Mouse (Mus musculus): ENCODE results near the gene Snx22.

The Snx22 gene

DNA sequence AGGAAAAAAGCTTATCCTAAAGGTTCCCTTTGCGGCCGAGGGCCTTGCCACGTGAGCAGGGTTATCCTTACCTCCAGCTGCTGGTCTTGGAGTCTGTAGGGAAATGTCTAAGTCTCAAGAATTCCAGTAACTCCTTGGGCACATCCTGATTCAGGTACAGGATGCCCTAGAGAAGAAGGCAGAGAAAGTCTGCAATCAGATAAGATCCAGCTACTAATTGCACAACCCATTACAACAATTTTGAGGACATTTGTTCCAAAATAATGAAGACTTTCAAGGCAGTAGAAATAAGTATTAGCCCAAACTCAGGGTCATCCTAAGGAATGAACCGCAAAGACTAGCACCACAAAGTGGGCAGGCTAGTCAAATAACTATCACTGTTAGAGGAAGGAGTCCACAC, 1.5 kb downstream of the Snx22 start:
- DNase-seq, result no peak

DNA sequence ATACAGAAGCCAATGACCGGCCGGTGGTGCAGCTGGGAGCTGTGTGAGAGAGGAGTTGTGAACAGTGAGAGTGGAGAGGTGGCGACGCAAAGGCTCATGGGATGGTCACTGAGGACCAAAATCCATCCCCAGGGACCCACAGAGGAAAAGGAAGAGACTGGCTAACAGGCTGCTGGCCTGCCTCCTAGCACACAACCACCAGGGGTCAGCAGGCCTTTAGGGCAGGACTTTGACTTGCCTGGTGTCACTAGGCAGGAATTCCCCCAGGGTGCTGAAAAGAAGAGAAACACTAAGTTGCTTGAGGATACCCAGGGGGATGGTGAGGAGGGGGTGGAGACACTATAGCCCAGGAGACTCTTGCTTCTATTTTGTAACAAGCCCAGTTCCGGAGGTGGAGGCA, 2.0 kb downstream of the Snx22 start:
- no peak for DNase-seq

DNA sequence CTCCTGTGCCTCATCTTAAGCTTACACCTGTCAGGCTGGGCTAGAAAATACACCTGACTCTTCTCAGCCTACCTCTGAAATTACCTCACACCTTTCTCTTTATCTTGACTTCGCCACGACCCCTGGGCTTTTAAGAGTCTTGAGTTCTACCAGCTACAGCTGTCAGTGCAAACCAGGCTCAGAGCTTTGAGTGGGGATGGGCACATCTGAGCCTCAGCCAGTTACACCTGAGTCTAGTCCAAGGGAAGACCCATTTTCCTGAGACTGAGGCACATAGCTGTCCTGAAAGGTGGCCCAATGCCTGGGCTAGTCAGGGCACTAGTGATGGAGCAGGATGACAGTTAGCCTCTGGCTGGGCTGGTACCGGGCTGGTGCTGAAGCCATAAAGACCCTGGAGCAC, 2.7 kb downstream of the Snx22 start:
- no peak for DNase-seq

DNA sequence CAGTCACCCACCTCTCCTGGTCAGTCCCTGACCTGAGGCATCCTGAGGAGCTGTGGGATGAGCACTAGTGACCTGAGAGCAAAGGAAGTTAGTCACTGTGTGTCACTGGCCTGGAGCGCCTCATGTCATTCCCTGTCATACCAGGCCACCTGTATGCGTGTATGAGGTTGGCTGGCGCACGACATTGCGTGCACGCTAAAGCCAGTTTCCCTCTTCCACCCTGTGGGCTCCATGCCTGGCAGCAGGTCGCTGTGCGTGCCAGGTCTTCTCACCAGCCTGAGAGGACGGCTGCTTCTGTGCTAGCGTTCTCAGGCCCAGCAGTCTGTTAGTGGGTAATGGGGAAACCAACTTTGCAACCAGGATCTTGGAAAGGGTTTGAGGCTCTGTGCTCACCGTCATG, 5.2 kb downstream of the Snx22 start:
- DNase-seq, result no peak

DNA sequence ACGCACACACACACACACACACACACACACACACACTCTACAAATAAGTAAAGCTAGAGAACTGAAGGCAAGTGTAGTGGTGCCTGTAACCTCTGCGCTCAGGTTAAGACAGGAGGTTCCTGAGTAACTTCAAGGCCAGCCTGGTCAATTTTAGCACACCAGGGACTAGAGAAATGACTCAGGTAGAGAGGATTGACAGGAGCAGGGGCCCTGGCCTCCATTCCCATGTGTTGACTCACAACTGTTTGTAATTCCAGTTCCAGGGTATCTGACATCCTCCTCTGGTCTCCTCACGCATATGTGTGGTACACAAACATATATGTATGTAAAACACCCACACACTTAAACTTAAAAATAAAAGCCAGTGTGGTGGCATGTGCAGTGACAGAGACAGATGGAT, 6.1 kb downstream of the Snx22 start:
- DNase-seq, result no peak

DNA sequence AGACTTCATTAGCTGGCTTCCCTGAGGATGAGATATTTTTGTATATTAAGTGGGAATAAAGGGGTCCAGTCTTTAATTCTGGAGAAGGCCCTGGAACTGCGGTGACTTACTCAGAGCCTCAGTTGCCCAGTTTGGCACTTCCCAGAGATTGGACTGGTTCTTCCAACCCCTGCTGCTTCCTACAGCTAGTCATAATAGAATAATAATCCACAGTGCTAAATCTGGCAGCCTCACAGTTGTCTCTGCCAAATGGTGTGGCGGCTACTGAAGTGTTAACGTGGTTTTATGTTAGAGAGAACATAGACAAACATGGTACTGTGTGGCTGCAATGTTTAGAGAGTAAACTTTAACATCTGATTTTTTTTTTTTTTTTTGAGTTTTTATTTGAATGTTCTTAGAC, 7.9 kb downstream of the Snx22 start:
- no peak for DNase-seq

DNA sequence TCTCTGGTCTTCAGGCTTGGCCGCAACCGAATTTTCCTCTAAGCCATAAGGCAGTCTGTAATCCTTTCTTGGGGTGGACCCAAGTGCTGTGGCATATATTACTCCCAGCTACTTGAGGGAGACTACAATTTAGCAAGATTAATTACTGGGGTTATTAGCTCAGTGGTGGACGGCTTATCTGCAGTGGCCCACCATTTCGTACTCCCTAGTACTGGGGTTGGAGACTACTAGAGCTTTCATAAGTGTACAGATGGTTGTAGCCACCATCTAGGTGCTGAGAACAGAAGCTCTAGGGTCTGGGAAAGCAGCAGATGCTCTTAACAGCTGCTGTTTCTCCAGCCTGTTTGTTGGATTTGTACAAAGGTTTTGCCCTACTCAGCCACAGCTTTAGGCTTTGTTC, 8.5 kb downstream of the Snx22 start:
- DNase-seq, result no peak

DNA sequence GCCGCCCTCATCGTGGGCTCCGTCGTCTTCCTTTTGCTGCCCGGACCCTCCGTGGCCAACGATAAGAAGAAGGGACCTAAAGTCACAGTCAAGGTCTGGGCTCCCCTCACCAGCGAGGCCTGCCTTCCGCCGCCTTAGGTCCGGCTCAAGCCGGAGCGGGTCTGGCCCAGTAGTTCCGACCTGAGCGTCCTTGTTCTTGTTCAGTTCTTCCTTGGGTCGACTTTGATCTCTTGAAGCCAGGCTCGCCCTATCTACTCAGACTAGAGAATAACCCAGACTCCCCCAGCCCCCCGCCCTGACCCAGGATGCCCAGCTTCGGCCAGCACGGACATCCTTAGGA, 9.2 kb downstream of the Snx22 start:
- no peak for DNase-seq

DNA sequence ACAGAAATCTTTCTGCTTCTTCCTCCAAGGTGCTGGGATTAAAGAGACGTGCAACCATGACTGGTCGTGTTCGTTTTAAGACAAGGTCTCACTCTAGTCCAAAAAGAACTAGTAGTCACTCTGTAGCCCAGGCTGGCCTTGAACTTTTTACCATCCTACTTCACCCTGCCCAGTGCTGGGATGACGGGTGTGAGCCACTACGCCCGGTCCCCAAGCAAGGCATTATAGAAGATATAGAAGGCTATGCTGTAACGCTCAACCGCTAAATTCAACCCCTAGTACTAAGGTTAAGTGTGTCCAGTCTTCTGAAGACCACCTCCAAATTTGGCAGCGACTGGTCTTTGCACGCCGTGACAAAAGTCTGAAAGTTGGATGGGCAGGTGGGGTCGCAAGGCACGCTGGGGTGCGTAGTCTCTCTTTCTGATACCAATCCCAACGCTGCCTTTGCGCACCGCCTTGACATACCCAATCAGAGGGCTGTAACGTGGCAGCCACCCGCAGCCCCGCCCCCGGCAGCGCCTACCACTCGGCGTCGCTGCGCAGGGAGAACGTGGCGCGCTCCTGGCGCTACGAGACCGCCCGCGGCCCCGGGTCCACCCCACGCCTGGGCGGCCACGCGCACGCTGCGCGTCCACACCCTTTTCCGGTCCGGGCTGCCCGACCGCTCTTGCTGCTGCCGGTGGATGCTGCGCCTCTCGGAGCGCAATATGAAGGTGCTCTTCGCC, 9.8 kb downstream of the Snx22 start, which contains the start of gene Ppib:
TSS of gene Ppib (plus strand) at position 640 of the 725 bp plus-strand sequence.
- DNase-seq, result peak; percentile 95 to 96

DNA sequence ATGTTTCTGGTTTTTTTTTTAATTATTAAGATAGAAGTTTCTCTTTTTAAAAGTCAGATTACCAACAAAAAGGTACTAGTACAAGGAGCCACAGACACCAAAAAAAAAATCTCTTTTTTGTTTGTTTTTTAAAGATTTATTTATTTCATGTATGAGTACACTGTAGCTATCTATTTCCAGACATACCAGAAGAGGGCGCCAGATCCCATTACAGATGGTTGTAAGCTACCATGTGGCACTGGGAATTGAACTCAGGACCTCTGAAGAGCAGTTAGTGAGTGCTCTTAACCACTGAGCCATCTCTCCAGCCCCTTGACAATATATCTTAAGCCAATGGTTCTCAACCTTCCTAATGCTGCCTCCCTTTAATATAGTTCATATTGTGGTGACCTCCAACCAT, 15.9 kb downstream of the Snx22 start:
- no peak for DNase-seq

DNA sequence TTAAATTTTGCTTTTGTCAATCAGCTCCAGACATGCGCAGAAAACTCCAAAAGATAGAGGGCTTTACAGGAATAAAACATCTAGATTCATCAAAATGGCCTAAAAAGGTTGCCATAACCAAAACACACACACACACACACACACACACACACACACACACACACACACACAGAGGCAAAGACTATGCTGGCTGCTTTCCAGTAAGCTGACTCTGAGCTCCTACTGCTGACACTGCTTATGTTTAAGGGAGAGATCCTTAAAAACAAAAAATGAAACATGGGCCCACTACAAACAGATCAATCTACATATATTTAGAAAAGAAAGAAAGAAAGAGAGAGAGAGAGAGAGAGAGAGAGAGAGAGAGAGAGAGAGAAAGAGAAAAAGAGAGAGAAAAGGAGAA, 16.8 kb downstream of the Snx22 start:
- no peak for DNase-seq

DNA sequence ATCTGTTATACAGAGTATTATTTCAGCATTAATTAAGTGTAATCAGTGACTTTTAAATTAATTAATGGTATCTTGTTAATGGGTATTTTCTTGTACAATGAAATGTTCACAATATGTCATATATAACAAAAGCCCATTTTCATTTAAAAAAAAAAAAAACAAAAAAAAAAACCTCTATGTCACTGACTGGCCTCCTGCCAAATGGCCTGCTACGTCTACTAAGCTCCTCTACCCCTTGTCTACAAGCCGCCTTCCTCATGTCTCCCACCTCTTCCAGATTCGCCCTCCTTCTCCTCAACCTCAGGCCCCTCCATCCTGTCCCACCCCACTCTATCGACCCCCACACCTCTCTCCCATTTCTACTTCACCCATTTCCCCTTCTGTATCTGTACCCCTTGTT, 18.0 kb downstream of the Snx22 start:
- DNase-seq, result no peak

DNA sequence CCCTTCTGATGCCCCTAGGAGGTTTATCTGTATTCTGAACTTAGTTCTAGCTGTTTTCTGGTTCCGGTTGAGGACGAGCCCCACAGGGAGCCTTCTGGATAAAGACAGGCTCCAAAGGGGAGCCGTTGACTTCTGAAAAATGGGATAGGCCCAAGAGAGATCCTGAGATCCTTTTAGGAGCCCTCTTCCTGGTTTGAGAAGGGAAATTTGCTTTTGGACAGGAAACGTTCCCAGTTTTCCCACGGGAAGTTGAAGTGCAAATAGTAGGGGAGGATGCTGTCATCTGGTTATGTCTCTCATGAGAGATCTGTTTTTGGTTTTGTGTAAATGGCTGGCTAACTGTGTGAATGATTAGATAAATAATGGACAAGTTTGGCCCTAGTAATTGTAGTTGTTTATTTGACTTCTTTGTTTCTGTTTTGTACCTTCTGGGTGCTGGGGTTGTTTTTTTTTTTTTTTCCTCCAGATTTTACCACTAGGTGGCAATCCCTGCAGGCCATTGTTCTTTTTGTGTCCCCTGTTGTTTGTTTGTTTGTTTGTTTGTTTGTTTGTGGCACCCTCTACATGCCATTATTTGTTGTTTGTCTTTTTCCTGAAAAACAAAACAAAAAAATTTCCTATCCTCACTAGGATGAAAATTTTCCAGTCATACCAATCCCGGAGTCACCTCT, 19.5 kb downstream of the Snx22 start:
- DNase-seq, result no peak

DNA sequence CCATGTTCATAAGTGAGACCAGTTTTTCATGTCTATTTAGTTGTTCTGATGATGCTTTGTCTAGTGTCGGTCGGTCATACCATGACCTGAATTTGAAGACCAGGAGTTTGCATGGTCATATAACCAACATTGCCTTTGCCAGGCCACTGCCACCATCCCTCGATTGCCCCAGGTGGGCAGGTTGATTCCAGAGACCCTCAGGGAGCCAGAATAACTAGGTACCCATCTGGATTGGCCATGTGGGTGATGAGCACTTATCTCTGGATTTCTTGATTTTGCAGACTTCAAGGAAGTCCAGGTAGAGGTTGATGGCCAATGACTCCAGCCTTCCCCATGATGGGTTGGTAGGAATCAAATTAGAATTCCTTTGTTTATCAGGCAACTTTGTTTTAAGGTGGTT, 26.3 kb downstream of the Snx22 start:
- DNase-seq, result no peak

DNA sequence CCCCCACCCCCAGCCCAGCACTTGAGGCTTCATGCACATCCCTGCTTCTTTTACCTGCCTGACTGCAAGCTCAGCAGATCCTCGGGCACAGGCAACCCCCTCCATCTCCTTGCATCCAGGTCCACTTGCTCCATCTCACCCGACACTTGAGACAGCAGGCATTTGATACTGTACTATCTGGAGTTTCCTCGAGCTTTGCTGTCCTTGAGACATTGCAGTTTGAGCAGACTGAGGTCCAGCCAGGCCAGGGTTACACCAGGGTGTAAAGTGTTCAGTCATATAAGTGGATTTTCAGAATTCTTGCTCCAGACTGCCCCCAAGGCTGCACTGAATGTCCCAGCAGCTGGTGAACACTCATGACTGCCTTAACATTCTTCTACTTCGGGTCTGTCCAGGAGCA, 27.2 kb downstream of the Snx22 start:
- DNase-seq, result no peak

DNA sequence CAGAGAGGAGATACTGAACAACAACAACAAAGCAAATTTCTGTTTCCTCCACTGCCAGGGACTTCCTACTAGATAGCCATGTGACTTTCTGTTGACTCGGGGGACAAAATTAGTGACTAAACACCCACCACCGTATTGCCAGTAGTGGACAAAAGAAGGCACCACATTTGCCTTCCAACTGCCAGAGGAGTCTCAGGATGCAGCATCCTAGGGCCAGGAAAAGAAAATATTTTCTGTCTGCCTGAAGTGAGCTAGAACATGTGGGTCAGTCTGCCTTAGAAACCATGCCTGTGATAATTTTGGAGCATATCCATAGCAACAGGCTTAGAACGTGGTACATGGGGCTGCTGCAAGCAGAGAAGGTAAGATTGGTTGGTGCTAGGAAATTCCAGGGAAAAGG, 28.7 kb downstream of the Snx22 start:
- no peak for DNase-seq

DNA sequence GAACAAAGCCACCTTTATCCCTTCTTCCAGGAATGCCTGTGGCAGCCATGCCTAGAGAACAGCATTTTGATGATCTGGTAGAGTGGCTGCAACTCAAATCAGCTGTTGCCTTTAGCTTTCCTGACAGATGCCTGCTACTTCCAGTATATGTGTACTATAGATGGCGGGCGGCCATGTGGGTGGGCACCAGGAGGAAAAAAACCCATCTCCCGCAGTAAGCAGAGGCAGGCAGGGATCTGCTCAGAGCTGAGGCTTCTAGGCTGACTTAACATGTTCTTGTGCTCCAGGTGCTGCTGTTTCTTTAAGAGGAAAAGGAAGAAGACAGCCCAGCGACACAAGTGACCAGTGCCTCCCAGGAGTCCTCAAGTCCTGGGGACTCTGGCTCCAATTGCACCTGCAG, 30.2 kb downstream of the Snx22 start:
- DNase-seq, result no peak

DNA sequence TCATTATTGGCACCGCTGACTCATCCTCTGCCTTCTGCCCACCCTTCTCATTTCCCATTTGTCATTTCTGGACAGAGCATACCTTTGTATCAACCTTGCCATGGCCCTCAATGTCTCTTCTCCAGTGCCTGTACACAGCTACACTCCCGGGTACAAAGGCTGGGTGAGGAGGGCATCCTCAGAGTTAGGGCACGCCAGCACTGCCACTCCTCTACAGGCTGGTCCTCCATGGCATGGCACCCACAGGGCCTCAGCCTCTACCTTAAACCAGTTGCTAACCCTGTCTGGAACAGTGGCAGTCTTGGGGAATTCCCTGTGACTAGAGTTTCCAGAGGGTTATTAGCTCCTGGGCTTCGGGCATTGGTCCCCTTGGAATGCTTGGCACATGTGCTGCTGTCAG, 30.9 kb downstream of the Snx22 start:
- DNase-seq, result no peak

DNA sequence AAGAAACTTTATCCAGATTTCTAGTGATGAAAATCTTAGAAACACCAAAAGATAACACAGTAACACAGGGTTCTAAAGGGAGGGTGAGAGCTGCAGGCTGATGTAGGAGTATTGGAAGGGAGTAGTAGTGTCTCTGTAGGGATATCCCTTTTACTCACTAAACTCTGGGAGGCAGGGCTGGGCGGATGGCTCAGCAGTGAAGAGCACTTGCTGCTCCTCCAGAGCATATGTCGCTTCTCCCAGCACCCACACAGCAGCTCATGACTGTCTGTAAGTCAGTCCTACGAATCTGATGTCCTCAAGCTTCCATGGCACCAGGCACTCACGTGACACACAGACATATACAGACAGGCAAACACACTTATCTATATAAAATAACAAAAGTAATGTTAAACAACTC, 31.4 kb downstream of the Snx22 start:
- no peak for DNase-seq

DNA sequence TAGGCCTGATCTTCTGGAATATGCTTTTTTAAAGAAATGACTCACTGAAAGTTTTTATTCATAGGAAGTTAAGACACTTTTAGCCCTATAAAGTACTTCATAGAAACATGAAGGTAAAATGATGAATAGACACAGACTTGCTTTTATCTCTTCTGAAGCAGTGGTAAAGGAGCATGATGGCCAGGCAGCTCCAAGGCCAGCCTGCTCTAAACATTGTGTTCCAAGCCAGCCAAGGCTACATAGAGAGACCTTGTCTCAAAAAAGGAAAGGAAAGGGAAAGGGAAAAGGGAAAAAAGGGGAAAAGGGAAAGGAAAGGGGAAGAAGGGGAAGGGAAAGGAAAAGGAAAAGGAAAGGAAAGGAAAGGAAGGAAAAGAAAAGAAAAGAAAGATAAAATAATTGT, 48.9 kb downstream of the Snx22 start:
- DNase-seq, result no peak

All from thymus, adult 18-20 months (tissue).